Mouse (Mus musculus): ENCODE measurements around the gene Zfp111. TPM values are rescaled to one million over a fixed set of nuclear protein-coding genes. Genes with fewer than 3 reads are reported as not detected.

Zfp111 gene
- polyA plus RNA-seq, 1 experiment, result 4.6 TPM

Other genes with a start within 250 kb of the Zfp111 start
- gene Vmn1r181, start 236.8 kb downstream of the Zfp111 start, polyA plus RNA-seq (2012; rRNA removed), result not detected in 2 replicates
- not detected in 2 replicates for gene V1rd19, start 209.8 kb downstream of the Zfp111 start, polyA plus RNA-seq (2012; rRNA removed)
- not detected in 2 replicates for gene Vmn1r183, start 158.2 kb downstream of the Zfp111 start, polyA plus RNA-seq (2012; rRNA removed)
- gene Zfp180, start 129.5 kb downstream of the Zfp111 start, polyA plus RNA-seq (2012; rRNA removed), result 17.2 and 19.1 TPM in 2 replicates
- 4.6 and 5.1 TPM in 2 replicates for gene Zfp112, start 99.1 kb downstream of the Zfp111 start, polyA plus RNA-seq (2012; rRNA removed)
- gene Zfp235, start 77.3 kb downstream of the Zfp111 start, polyA plus RNA-seq (2012; rRNA removed), result 10.6 and 12.9 TPM in 2 replicates
- gene Zfp114, start 36.4 kb downstream of the Zfp111 start, polyA plus RNA-seq (2012; rRNA removed), result 1.1 TPM in 2 replicates
- 4.1 and 4.2 TPM in 2 replicates for gene Zfp109, start 26.1 kb upstream of the Zfp111 start, polyA plus RNA-seq (2012; rRNA removed)
- gene Zfp108, start 43.4 kb upstream of the Zfp111 start, polyA plus RNA-seq (2012; rRNA removed), result 3.1 TPM in 2 replicates
- 6.0 and 6.4 TPM in 2 replicates for gene Zfp93, start 59.0 kb upstream of the Zfp111 start, polyA plus RNA-seq (2012; rRNA removed)
- gene Zfp61, start 89.8 kb upstream of the Zfp111 start, polyA plus RNA-seq (2012; rRNA removed), result 16.1 and 18.1 TPM in 2 replicates
- gene Zfp94, start 105.2 kb upstream of the Zfp111 start, polyA plus RNA-seq (2012; rRNA removed), result 10.5 and 11.0 TPM in 2 replicates
- 0.19 TPM in 2 replicates for gene Tescl, start 122.5 kb upstream of the Zfp111 start, polyA plus RNA-seq (2012; rRNA removed)
- not detected in 2 replicates for gene Lypd5, start 137.8 kb upstream of the Zfp111 start, polyA plus RNA-seq (2012; rRNA removed)
- gene Kcnn4, start 158.8 kb upstream of the Zfp111 start, polyA plus RNA-seq (2012; rRNA removed), result 47.4 and 50.6 TPM in 2 replicates
- gene Smg9, start 188.2 kb upstream of the Zfp111 start, polyA plus RNA-seq (2012; rRNA removed), result 37.6 and 37.7 TPM in 2 replicates
- gene Irgc1, start 240.9 kb upstream of the Zfp111 start, polyA plus RNA-seq (2012; rRNA removed), result 0.03 TPM in 1 of 2 replicates, not detected in the other

Measured in urinary bladder, adult 2 months (tissue).